Mouse (Mus musculus) mesoderm, embryonic 11.5 days (tissue): ENCODE results near the gene Dlx1.

Experiments used
- DNase-seq: peaks from one replicate; pipeline ENCODE4 v3.0.0-alpha.2; 2012; ENCODE audit warnings: low read depth, low spot score

Gene Dlx1

DNA sequence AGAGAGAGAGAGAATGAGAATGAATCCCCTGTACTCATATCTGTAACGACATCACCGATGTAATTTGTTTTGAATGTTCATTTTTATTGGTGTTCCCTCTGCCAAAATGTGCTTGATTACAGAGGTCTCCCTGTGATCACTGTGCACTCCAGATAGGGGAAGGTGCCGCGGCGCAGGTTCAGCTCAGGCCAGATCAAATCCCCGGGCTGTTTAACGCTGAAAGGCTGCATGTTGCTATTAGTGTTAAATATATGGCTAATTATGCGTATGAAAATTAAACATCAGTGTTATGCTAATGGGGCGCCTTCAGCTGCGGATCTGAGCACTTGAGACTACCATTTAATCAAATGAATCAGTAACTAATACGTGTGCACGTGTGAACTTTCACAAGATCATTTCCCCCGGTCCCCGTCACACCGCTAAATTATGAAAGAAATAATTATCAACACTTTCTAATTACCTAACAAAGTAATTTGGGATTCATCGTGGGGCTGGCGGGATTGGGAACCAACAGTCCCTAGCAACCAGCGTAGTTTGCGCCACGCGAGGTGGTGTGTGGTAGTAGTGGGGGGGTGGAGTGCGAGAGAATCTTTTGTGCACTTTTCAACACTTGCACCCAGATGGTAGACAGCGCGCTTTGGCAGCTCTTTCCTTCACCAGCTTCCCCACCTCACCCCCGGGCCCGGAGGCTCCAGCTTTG lies at the start of gene Dlx1:
Dlx1 (plus strand) TSS at position 100 of the 700 bp plus-strand sequence.
- no peak for DNase-seq

DNA sequence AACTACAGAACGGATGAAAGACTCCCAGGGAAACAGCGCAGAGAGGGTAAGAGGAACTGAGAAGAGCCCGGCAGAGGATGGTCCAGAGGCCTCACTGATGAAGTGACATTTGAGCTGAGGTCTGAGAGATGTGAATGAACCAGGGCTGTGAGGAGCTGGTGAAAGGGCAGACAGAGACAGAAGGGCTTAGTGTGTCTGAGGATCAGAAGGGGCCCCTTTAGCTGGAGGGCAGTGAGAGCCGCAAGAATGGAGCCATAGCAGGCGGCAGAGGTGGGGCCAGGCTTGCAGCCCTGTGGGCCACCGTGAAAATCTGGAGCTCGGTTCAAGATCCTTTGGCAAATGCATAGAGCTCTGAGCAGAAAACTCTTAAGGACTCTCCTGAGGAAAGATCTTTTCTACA lies 48.0 kb upstream of the Dlx1 start:
- DNase-seq = peak; percentile 37

DNA sequence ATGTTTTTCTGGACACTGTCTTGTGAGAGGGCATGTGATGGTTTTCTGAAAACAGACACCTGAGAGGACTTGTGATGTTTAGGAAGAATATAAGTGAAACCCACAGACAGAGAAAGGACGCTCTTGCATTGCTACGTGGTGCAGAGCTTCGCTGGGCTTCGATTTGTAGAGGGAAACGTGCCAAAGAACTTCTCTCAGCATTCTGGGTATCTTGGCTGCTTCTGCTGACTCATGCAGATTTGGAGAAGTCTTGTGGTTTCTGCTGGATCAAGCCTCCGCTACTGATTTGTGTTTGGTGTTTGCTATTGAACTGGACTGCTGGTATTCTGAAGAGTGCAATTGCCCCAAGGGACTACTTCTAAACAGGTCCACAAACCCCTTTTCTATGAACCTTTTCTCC lies 46.1 kb upstream of the Dlx1 start:
- no peak for DNase-seq

DNA sequence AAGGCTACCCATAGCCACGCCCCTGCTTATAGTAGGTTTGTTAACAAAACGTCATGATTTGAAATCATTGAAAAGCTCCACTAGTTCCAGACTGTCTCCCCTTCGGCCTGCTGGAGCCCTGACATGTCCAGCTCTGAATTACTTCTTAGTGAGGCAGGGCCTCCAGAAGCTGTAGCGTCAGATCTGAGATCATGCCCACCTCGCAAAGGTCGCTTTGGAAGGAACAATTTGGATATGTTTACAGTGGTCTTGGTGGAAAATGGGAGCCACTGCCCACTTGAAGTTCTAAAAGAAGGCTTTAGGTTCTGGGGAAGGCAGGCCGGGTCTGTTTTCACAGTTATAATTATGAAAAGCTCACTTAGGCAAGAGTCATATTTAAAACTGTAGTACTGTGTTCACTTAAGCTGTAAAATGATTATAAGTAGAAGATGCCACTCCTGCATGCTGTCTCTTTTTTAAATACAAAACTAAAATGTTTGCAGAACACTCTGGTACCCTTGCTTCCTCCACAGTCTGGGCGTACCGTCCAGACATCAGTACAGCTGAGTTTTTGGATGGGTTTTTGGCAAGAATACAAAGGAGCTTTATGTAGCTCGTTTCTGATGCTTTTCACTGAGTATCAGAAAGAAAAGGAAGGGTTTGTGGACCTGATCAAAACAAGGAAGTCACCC lies 44.7 kb upstream of the Dlx1 start:
- no peak for DNase-seq

DNA sequence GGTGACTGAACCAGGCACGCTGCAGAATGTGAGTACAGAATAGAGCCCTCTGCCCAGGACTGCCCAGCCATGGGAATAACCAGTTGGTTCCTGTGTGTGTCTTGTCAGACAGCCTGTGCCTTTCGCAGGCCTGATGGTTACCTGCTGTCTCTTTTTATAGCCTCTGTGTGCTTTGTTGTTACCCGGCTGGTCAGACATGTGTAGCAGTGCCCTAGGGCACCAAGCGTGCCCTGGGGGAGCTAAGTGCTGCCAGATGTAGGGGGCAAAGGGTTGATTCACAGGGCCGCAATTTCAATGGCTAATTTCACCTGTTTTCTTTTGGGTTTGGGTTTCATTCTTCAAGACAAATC lies 44.2 kb upstream of the Dlx1 start:
- DNase-seq = peak; percentile 34

DNA sequence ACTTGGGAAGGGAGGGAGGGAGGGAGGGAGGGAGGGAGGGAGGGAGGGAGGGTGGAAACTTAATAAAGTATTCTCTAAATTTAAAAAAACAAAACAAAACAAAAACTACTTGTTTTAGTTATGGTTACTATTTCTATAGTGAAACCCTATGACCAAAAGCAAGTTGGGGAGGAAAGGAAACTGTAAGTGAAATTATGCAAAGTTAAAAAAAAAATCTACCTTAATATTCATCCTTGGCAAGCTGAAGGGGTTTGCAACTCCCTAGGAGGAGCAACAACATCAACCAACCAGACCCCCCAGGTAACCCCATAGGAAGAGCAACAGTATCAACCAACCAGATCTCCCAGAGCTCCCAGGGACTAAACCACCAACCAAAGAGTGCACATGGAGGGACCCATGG lies 36.6 kb upstream of the Dlx1 start:
- DNase-seq = no peak

DNA sequence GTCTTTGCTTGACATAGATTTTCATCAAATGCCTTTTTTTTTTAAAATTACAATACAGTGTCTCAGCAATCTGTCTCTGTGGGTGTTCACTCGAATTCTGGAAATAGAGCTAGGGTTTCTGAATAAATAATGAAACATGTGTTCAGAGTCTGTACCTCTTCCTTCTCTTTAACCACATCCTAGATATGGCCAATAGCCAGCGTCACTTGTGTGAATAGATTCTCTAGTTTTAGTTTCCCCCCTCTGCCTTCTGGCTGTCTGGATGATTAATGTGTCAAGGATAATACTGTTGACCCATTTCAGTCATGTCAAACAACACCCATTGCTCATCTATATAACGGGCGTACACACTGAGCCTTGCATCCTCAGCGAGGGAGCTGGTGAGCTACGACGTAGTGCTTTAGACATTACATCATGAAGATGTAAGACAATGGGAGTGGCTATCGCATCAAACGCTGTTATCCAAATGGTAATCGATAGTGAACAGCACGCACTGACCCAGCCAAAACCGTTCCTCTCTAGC lies 34.7 kb upstream of the Dlx1 start:
- no peak for DNase-seq

DNA sequence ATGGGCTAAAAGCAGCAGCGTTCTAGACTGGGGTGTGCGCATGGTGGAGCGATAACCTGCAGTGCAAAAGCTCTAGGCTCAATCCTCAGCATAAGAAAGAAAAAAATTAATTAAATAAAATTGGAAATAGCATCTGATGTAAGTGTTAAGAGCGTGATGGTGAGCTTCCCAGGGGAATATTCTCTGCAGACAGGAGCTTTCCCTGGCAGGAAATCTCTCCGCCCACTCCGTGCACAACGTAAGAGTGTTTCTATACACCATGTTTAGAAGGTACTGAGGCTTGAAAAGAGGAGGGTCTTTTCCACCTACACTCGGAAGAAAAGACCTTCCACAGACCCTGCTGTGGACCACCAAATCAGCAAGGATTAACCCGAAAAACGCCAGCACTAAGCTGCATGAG lies 33.4 kb upstream of the Dlx1 start:
- no peak for DNase-seq

DNA sequence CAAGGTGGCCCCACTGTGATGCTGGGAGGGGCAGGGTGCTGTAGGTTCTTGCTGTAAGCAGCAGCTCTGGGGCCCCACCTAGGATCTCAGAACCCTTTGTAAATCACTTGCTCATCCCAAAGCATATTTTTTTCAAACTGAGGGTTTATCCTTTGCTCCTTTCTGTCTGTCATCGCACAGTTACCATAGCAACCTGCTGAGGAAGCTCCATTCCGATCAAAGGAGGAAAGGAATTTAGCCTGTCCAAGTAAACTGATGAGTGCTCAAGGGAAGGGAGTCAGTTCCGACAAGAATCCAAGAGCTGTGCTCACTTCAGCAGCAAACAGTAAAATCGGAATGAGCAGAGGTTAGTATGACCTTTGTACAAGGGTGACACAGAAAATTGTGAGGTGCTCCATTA lies 32.9 kb upstream of the Dlx1 start:
- no peak for DNase-seq

DNA sequence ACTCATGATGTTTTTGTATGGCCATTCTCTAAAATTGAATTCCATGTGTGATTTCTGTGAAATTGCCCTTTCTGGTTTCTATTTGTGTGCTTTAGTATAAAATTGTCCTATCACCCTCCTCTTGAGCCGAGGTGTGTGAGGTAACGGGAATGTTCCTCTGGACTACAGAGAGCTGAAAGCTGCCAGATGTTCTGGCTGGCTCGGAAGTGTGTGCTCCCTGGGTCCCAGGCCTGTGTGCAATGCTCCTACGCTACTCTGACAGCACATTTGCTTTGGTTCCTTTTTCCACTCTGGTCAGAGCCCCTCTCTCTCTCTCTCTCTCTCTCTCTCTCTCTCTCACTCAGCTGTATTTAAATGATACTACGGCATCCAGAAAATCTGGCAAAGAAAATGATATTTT lies 30.7 kb upstream of the Dlx1 start:
- no peak for DNase-seq

DNA sequence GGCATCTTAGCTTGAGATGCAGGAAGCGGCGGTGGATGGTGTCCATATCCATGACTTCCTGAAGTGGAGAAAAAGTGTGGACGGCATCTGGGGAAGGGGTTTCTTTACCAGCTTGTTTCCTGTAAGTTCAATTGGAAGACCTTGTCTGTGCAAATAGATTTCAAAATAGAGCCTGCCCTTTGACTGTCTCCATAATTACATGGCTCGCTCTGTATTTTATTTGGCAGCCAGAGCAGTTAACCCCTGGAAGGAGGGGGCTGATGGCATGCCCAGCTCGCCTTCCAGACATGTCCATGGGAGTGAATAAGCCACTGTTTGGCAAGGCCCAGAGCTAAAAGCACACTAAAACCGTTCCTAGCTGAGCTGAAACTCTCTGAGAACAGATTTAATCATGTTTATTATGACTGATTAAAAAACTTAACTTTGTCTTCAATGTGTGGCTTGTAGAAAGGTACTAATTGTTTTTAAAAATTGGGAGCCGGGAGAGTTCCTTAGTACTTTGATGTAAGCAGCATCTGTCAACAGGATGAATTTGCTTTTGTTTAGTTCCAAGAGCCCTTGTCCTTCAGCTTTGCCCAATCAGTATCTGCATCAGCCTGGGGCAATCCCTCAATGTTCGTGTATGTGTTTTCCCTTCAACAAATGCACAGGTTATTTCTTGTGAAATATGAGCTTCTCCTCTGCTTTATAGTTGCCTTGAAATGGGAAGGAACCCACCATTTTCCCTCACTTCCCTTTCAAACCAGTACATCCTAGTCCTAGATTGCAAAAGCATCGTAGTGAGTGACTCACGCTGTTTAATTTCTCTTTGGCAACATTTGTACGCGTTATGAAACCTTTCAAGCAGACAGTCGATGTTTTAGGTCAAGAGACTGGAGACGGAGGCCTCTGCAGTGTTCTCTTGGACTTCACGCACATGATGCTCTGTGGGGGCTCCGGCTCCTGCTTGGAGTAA lies 28.4 kb upstream of the Dlx1 start:
- DNase-seq = no peak

DNA sequence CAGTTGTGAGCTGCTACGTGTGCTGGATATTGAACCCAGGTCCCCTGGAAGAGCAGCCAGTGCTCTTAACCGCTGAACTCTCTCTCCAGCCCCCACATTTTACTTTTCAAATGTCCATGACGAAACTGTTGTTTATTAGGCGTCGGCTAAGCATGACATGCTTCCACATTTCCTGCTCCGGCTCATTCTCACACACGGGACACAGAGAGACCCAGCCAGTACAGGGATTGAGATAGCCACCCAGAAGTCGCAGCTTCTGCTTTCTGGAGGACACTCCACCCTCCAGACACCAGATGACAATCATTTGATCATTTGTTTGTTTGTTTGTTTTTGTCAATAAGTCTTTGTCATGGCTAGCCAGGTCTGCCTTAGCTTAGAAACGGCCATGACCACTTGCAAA lies 23.1 kb upstream of the Dlx1 start:
- DNase-seq = no peak

DNA sequence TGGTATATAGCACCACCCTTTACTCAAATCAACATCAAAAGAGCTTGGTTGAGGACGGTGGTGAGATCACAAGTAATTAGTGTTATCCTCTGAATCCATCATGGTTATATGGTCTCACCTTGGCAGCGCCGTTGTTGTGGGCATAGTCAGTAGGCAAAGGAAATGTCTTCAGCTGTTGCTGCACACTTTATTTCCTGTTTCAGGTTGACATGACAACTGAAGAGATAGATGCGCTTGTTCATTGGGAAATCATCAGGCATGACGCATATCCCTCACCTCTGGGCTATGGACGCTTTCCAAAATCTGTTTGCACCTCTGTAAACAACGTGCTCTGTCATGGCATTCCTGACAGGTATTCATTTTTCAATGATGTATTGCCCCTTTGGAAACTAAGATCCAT lies 16.7 kb upstream of the Dlx1 start:
- DNase-seq = no peak

DNA sequence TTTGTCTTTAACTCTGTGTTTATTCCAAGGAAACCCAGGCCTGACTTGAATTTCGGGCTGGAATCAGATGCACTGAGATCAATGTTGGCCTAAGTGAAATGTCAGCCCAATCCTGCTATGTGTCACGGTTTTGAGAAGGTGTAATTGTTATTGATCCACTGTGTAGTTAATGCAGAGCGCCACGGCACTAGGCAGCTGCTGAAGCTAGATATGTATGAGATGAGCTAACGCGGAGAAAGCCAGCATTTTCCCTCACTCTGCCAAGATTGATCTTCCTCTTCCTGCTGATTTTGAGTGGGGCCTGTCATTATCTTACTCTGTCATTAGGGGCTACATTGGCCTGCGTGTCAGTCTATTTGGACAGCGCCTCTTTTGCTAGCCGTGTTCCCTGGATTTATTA lies 15.6 kb upstream of the Dlx1 start:
- no peak for DNase-seq

DNA sequence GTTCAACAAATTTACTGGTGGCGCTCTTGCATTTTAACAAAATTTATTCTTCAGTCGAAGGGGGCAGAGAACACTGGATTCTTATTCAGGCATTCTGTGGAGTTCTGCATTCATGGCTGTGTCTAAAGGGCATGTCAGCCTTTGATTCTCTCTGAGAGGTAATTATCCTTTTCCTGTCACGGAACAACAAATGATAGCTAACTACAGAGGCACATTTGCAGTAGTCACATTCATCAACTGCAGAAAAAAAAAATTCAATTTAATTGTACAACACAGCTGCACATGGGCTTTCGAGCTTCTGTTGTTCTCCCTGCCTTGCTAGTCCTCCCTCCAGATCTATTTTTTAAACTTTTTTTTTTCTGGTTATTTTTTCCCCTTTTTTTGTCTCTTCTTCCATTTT lies 10.9 kb upstream of the Dlx1 start:
- no peak for DNase-seq

DNA sequence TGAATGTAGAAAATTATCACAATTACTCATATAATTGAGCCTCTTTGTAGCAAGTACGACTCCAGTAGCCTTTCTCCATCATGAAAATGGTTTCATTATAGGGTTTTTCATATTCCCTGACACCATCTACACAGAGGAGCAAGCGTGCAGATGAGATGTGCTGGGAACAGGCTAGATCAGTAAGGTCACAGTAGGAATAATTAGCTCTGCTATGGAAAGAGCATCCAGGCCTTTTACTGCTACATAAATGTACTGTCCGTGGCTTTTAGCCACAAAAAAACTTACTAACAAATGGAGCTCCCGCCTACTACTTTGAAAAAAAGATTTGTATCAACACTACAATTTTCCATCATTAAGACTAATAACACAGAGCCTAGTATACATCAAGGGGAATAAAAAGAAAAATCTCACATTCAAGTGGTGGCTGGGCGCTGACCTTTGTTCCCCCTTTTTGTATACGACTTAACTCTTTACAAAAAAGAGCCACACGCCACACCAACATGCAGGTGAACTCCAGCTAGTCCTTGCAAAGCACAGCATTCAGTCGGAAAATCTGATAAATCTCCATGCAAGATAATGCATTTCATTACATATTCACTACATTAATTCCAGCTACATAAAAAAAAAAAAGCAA lies 10.3 kb upstream of the Dlx1 start:
- DNase-seq = no peak

DNA sequence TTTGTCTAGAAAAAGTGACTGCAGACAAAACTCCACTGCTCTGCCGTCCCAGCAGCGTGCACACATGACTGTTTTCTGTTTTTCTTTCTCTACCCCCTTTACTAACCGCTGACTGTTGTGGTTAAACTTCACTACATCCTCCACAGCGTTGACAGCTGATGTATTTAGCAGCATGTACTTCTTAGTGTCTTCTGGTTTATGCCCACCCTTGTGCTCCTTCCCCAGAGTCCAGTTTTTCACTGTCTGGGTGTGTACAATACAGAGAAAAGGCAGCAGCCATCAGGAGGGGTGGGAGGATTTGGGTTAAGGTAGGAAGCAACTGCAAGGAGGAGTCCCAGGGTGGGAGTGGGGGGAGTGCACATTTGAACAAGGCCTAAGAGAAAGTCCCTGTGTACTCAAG lies 5.0 kb upstream of the Dlx1 start:
- no peak for DNase-seq

DNA sequence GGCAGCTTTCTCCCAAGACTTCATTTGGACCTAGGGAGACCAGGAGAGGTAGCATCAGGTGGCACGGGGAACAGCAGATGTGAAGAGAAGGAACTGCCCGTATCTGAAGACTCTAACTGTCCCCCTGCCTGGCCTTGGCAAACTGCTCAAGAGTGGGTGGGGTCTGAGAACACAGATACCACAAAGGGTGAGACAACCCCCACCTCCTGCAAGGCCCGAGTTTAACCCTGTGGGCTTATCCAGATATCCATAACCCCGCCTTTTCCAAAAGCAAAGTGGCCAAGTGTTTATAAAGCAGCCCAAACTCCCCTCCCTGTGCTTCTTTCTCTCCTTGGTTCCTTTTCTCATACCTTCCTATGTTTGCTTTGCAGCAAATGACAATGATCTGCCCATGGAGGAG lies 4.5 kb upstream of the Dlx1 start:
- no peak for DNase-seq

DNA sequence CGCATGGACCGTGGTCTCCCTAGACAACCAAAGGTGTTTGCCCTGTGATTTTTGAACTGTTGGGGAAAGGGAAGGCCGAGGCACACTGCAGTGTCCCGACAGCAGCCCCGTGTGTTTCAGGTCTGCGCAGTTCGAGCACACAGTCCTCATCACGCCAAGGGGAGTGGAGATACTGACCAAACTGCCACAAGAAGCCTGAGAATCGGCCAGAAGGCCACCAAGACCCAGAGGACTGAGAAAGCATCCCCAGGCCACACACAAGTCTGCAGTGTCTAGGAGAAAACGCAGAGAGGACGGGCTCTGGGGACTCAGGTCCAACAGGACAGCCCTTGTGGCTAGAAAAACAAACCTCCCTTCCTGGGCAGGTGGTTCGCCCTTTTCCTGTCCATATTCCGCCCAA lies 3.1 kb upstream of the Dlx1 start:
- DNase-seq = no peak

DNA sequence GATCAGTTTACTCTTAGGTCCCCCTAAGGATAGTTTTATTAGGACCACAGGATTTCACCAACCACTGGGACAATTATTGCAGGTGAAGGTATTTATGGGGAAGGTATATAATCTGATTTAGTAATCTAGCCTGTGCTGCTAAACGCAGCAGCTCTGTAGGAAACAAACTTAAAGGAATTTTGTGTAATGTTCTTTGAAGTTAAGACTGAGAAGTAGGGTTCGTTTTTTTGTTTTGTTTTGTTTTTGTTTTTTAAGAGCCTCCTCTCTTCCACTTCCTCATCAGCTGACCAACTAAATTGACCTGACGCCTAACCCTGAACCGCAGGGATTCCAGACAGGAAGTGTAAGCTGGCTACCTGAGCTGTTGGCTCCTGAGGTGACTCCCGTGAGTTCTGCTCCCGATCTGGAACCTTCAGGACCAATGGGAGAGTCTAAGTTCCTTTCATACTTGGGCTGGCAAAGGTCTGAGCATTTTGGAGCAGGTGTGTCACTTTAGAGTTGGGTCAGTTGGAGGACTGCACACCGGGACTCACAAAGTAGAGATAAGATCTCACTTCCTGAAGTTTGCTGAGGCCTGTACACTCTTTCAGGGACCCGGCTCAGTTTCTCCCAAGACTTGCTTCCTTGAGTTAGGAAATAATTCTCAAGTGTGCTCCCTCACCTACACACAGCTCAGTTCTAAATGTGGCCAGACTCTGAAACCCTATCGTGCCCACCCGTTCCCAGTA lies 1.2 kb upstream of the Dlx1 start:
- DNase-seq = no peak

DNA sequence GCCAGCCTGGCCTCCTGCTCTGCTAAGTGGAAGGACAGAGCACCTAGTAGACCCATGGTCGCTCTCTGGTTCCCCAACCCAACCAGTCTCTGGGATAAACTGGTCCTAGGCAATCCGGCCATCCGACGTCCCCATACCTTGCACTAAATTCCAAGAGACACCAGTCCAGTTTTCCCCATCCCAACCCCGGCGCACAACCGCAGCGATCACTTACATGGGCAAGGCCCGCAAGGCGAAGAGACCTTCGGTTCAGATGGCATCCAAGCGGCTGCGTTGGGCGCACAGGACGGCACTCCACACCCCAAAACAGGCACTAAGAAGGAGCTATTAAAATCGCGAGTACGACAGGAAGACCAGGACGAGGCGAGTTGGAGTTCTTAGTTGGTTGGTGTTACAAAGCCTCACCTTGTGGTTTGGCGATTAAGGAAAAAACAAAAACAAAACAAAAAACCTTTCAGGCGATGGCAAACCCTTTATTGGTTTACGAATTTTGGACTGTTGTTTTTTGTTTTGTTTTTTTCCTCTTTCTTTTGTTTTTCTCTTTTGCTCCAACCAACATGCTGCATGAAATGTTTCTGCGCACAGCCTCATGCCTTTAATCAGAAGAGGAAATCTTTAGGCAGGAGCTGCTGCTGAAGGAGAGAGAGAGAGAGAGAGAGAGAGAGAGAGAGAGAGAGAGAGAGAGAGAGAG lies 445 bp upstream of the Dlx1 start:
- DNase-seq = no peak
